Mouse (Mus musculus) hindbrain, embryonic 12.5 days (tissue): Measurements from ENCODE around the gene Tbata. TPM values are rescaled to one million over a fixed set of nuclear protein-coding genes. Genes with fewer than 3 reads are reported as not detected.
A peak's percentile ranks its signal among the peaks of the same experiment; 100 is the strongest.

Source experiments
- ATAC-seq: fragments of 200-750 bp; cut with Nextera tagmentation; 2 replicates; pipeline ENCODE4 v1.8.0; 2017; ENCODE audit warnings: moderate TSS enrichment; ENCODE audit not compliant: low FRiP score
- H3K27ac ChIP-seq: fragments of 300-500 bp; sonication (generic); 2 replicates; pipeline ENCODE4 v1.5.1; 2016; ENCODE audit warnings: mild to moderate bottlenecking
- H3K27me3 ChIP-seq: fragments of 300-500 bp; sonication (generic); 2 replicates; pipeline ENCODE4 v1.6.1; 2016; ENCODE audit warnings: mild to moderate bottlenecking
- H3K36me3 ChIP-seq: fragments of 300-500 bp; sonication (generic); 2 replicates; pipeline ENCODE4 v1.6.1; 2016; ENCODE audit warnings: mild to moderate bottlenecking
- H3K4me1 ChIP-seq: fragments of 300-500 bp; sonication (generic); 2 replicates; pipeline ENCODE4 v1.6.1; 2016
- H3K4me2 ChIP-seq: fragments of 300-500 bp; sonication (generic); replicated peaks from 2 replicates; pipeline ENCODE4 v1.6.1; 2016; ENCODE audit warnings: mild to moderate bottlenecking
- H3K4me3 ChIP-seq: fragments of 300-500 bp; sonication (generic); 2 replicates; pipeline ENCODE4 v1.5.1; 2016; ENCODE audit warnings: mild to moderate bottlenecking
- H3K9ac ChIP-seq: fragments of 300-500 bp; sonication (generic); 2 replicates; pipeline ENCODE4 v1.6.1; 2016; ENCODE audit warnings: mild to moderate bottlenecking, moderate library complexity
- H3K9me3 ChIP-seq: fragments of 300-500 bp; sonication (generic); replicated peaks from 2 replicates; pipeline ENCODE4 v1.6.1; 2016; ENCODE audit warnings: mild to moderate bottlenecking
- WGBS: fragments of 180-500 bp; shearing (Covaris S2); methylation state at CpG from one replicate; pipeline ENCODE4 v1.1.7; 2016; 5-methylcytosine and 5-hydroxymethylcytosine counted together
- polyA plus RNA-seq: library from polyadenylated mRNA; unstranded; fragments of >200 nt; fragmentation: Nextera tagmentation; extraction: Ambion mirVana; gene quantifications from 2 replicates; pipeline ENCODE4 v1.2.1, GENCODE M21; 2016

Tbata gene
- polyA plus RNA-seq, 1 experiment from 2014 or later = 0.32 TPM

- ATAC-seq = peak; percentile 88
- Histone ChIP-seq H3K9ac (peak within 1 kb of the TSS; percentile 97), H3K36me3 (no peaks in the 10 kb centered on the region), H3K27ac (peak within 1 kb of the TSS; percentile 97), H3K9me3 (no peaks in the 10 kb centered on the region), H3K4me2 (peak within 1 kb of the TSS; percentile 95), H3K27me3 (no peaks in the 10 kb centered on the region), H3K4me3 (peak within 1 kb of the TSS; percentile 85), H3K4me1 (peaks cover 9% of the 10 kb centered on the region)
- under 1% methylated on average over 80 of the region's 82 CpGs for WGBS
These were observed 24.4 kb upstream of the Tbata start, which contains the start of gene Sgpl1 for GRCm38 (mm10) chr10:61147157-61148040. Sgpl1 (minus strand) TSS chr10:61147703.

- Histone ChIP-seq H3K36me3 (no peaks in the 10 kb centered on the region), H3K4me2 (no peak overlapping the region), H3K4me1 (peaks cover 9% of the 10 kb centered on the region), H3K9ac (no peak overlapping the region), H3K27me3 (no peaks in the 10 kb centered on the region), H3K9me3 (no peaks in the 10 kb centered on the region), H3K4me3 (no peak overlapping the region), H3K27ac (no peak overlapping the region)
- ATAC-seq = no peak
- 86% methylated on average over 3 of the region's 3 CpGs for WGBS
These were observed 22.3 kb upstream of the Tbata start for GRCm38 (mm10) chr10:61149476-61149875.

DNA sequence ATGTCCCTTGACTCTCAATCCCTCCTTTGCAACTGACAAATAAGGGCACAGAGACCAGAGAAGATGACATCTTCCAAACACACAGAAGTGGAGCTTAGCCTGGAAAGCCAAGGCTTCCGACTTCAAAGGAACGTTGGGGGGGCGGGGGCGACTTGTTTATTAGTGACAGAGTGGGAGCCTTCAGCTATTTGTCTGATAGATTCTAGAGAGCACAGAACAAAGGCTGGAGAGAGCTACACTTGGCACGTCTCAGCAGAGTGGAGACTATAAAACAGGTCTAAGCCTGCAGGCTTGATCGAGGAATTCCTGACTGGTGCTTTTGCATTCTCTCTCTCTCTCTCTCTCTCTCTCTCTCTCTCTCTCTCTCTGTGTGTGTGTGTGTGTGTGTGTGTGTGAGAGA lies 21.1 kb upstream of the Tbata start:
- ATAC-seq = no peak

GRCm38 (mm10) chr10:61152131-61152530 lies 19.6 kb upstream of the Tbata start:
- Histone ChIP-seq H3K4me3 (no peak overlapping the region), H3K27me3 (no peaks in the 10 kb centered on the region), H3K4me2 (no peak overlapping the region), H3K4me1 (peaks cover 4% of the 10 kb centered on the region; the same call in 1 of the 2 replicates), H3K9ac (no peak overlapping the region), H3K36me3 (no peaks in the 10 kb centered on the region), H3K27ac (no peak overlapping the region), H3K9me3 (no peaks in the 10 kb centered on the region)
- no peak for ATAC-seq

More for the DNA sequence above, 21.1 kb upstream of the Tbata start:
- no peak overlapping the region for H3K4me3 ChIP-seq
- H3K27ac ChIP-seq = no peak overlapping the region
- no peaks in the 10 kb centered on the region for H3K36me3 ChIP-seq
- 61% methylated on average over 6 of the region's 6 CpGs for WGBS
- H3K9ac ChIP-seq = no peak overlapping the region
- H3K4me1 ChIP-seq = peaks cover 6% of the 10 kb centered on the region
- H3K27me3 ChIP-seq = no peaks in the 10 kb centered on the region
- H3K9me3 ChIP-seq = no peaks in the 10 kb centered on the region
- no peak overlapping the region for H3K4me2 ChIP-seq

GRCm38 (mm10) chr10:61155611-61156010 lies 16.1 kb upstream of the Tbata start:
- Histone ChIP-seq H3K27ac (no peak overlapping the region), H3K36me3 (no peaks in the 10 kb centered on the region), H3K4me1 (no peaks in the 10 kb centered on the region), H3K4me2 (no peak overlapping the region), H3K27me3 (no peaks in the 10 kb centered on the region), H3K9ac (no peak overlapping the region), H3K4me3 (no peak overlapping the region), H3K9me3 (no peaks in the 10 kb centered on the region)
- 87% methylated on average over 3 of the region's 3 CpGs for WGBS
- ATAC-seq = no peak

- H3K4me3 ChIP-seq = no peak overlapping the region
- 90% methylated on average over 2 of the region's 2 CpGs for WGBS
- no peaks in the 10 kb centered on the region for H3K9me3 ChIP-seq
- no peak overlapping the region for H3K4me2 ChIP-seq
- H3K27me3 ChIP-seq = no peaks in the 10 kb centered on the region
- ATAC-seq = no peak
- no peak overlapping the region for H3K27ac ChIP-seq
- no peaks in the 10 kb centered on the region for H3K36me3 ChIP-seq
- no peak overlapping the region for H3K9ac ChIP-seq
- no peaks in the 10 kb centered on the region for H3K4me1 ChIP-seq
These were observed 15.3 kb upstream of the Tbata start for GRCm38 (mm10) chr10:61156453-61156852.

DNA sequence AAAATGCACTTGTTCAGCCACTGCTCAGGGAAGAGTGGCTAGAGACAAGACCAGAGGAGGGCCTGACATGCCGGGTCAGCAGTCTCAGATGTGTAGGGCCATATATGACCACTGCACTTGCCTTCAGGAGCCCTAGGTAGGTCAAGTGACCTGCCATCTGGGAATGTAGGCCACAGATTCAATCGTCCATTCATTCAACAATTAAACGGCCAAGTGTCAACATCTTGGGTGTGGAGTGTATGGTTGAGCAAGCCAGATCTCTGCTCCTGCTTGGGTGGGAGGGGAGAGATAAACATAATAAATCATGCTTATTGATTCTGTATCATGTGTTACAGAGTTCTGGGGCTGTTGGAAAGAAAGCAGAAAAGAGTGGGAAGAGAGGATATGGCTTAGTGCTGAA lies 13.2 kb upstream of the Tbata start:
- Histone ChIP-seq H3K27ac (no peak overlapping the region), H3K9ac (no peak overlapping the region), H3K4me2 (no peak overlapping the region), H3K4me3 (no peak overlapping the region), H3K36me3 (no peaks in the 10 kb centered on the region), H3K27me3 (no peaks in the 10 kb centered on the region), H3K4me1 (no peaks in the 10 kb centered on the region), H3K9me3 (no peaks in the 10 kb centered on the region)
- ATAC-seq = no peak
- WGBS = 88% methylated on average over 3 of the region's 3 CpGs

DNA sequence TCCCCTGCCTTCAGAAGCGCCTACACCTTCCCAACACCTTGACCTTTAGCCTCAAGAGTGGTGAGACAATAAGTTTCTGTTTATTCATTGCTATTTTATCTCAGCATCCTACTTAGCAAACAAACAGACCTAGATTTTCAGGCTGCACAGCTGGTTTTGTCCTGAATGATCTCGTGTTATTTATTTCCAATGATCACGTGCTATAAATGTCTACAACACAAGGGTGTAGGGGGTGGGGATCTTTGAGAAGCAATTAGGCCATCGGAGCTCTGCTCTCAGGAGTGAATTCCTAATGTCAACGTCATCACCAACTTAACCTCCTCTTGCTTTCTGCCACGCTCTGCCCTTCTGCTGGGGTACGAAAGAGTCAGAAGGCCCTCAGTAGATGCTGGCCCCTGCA lies 11.7 kb upstream of the Tbata start:
- WGBS = 86% methylated on average over 7 of the region's 7 CpGs
- Histone ChIP-seq H3K27ac (no peak overlapping the region), H3K4me2 (no peak overlapping the region), H3K9me3 (no peaks in the 10 kb centered on the region), H3K27me3 (no peaks in the 10 kb centered on the region), H3K4me1 (no peaks in the 10 kb centered on the region), H3K36me3 (no peaks in the 10 kb centered on the region), H3K4me3 (no peak overlapping the region), H3K9ac (no peak overlapping the region)
- ATAC-seq = no peak

- Histone ChIP-seq H3K36me3 (no peaks in the 10 kb centered on the region), H3K27ac (no peak overlapping the region), H3K4me1 (no peaks in the 10 kb centered on the region), H3K27me3 (no peaks in the 10 kb centered on the region), H3K4me2 (no peak overlapping the region), H3K4me3 (no peak overlapping the region), H3K9me3 (no peaks in the 10 kb centered on the region), H3K9ac (no peak overlapping the region)
- no peak for ATAC-seq
- 75% methylated on average over 4 of the region's 4 CpGs for WGBS
These were observed 11.1 kb upstream of the Tbata start for GRCm38 (mm10) chr10:61160671-61161070.

GRCm38 (mm10) chr10:61162366-61162765 lies 9.4 kb upstream of the Tbata start:
- ATAC-seq = no peak

DNA sequence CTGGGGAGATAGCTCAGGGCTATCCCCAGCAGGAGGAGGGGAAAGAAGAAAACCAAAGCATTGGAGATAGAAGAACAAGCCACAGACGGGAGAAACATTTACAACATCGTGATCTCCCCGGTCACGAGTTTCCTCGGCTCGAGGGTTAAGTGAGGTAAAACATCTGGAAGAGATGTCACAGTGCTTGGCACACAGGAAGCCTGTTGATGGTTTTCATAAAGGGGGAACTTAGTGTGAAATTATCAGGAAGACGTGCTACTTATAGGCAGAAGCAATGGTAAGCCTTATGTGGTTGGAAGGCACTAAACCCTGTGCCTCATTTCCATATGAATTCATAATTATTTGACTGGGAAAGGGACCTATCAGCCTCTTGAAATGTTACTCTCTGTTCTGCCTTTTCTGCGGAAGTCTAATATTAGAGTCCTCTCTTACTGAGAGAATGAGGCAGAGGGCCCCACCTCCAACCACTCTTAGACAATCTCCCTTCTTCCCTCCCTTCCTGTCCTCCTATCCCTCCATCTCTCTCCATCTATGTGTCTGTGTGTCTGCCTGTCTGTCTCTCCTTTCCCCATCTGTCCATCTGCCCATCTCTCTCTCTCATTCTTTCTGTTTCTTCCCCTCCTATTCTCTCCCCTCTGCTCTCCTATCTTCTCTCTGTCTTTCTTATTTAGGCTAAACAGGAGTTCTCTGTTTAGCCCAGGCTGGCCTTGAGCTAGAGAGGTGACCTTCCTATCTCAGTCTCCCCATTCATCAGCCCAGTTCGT lies 4.2 kb upstream of the Tbata start:
- 71% methylated on average over 9 of the region's 9 CpGs for WGBS
- H3K36me3 ChIP-seq = no peaks in the 10 kb centered on the region
- ATAC-seq = no peak
- no peak overlapping the region for H3K4me2 ChIP-seq
- H3K4me1 ChIP-seq = no peaks in the 10 kb centered on the region
- no peak overlapping the region for H3K4me3 ChIP-seq
- H3K9ac ChIP-seq = no peak overlapping the region
- no peak overlapping the region for H3K27ac ChIP-seq
- H3K9me3 ChIP-seq = no peaks in the 10 kb centered on the region
- H3K27me3 ChIP-seq = no peaks in the 10 kb centered on the region

More at GRCm38 (mm10) chr10:61162366-61162765, 9.4 kb upstream of the Tbata start:
- Histone ChIP-seq H3K9me3 (no peaks in the 10 kb centered on the region), H3K27ac (no peak overlapping the region), H3K36me3 (no peaks in the 10 kb centered on the region), H3K27me3 (no peaks in the 10 kb centered on the region), H3K4me1 (no peaks in the 10 kb centered on the region), H3K9ac (no peak overlapping the region), H3K4me2 (no peak overlapping the region), H3K4me3 (no peak overlapping the region)
- 72% methylated on average over 3 of the region's 3 CpGs for WGBS

GRCm38 (mm10) chr10:61168393-61168792 lies 3.4 kb upstream of the Tbata start:
- no peak overlapping the region for H3K4me3 ChIP-seq
- no peak overlapping the region for H3K4me2 ChIP-seq
- no peaks in the 10 kb centered on the region for H3K4me1 ChIP-seq
- 56% methylated on average over 2 of the region's 2 CpGs for WGBS
- H3K36me3 ChIP-seq = no peaks in the 10 kb centered on the region
- H3K27me3 ChIP-seq = no peaks in the 10 kb centered on the region
- no peak for ATAC-seq
- H3K9ac ChIP-seq = no peak overlapping the region
- no peaks in the 10 kb centered on the region for H3K9me3 ChIP-seq
- H3K27ac ChIP-seq = no peak overlapping the region
